Mouse (Mus musculus) liver, embryonic 14.5 days (tissue): Measurements from ENCODE around the gene Gpi1.

Experiments used
- CTCF ChIP-seq: IDR thresholded peaks from 2 replicates; pipeline ENCODE4 v1.5.1; 2016; ENCODE audit warnings: antibody characterized with exemption, low read depth, control low read depth
- EP300 ChIP-seq: IDR thresholded peaks from 2 replicates; pipeline ENCODE4 v1.6.1; 2016; ENCODE audit warnings: antibody characterized with exemption, low read depth

DNA sequence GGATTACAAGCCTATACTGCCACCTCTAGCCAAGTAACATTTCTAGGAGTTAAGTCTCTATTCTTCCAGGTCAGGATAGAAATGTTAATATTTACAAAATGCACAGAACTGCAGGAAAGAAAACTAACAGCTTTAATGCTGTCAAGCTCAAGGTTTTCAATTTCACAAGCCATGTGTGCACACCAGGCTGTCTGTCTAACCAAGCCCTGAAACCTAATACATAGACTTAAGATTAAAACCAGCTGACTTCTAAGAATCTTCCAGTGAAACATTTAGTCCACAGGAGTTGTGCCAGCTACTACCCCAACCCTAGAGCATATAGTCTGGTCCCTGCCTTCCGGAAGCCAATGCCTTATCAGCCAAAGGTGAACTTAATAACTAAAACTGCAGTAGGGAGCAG, 28.3 kb upstream of the Gpi1 start:
- TF ChIP-seq CTCF: no peak
- no peak for TF ChIP-seq EP300
